Mouse (Mus musculus): ENCODE measurements around the gene Gm10337. TPM values are rescaled to one million over a fixed set of nuclear protein-coding genes. Genes with fewer than 3 reads are reported as not detected.

The Gm10337 gene
- polyA plus RNA-seq, 1 experiment from 2014 or later: 4.2 TPM

GRCm38 (mm10) chr15:102511285-102511833 lies 7.8 kb downstream of the Gm10337 start:
- Histone ChIP-seq H3K36me3 (ENCODE audit: control insufficient read depth, insufficient read depth, low read length) (peaks cover 4% of the 10 kb centered on the region; the same call in 1 of the 2 replicates), H3K4me3 (ENCODE audit: control insufficient read depth in 1 of 2, insufficient read depth in 1 of 2, low read depth in 1 of 2, low read length in 2 of 2) (peak overlapping the region in 1 of 2 experiments; percentile 55; a peak in 1 of 4 replicates), H3K9me3 (ENCODE audit: control insufficient read depth, low read length) (no peaks in the 10 kb centered on the region), H3K4me1 (ENCODE audit: control insufficient read depth in 2 of 2, insufficient read depth in 2 of 2, low read length in 2 of 2) (peaks cover 13 to 27% of the 10 kb centered on the region in 2 experiments), H3K27me3 (ENCODE audit: control insufficient read depth, insufficient read depth, low read length) (no peaks in the 10 kb centered on the region), H3K27ac (replicated peaks in 1 of 2; ENCODE audit: control insufficient read depth in 1 of 2, insufficient read depth in 1 of 2, low read depth in 2 of 2, low read length in 2 of 2) (peak overlapping the region; percentile 8 to 72; a peak in 3 of 4 replicates), H3K9ac (ENCODE audit: low read length) (peak overlapping the region; percentile 72; the same call in 1 of the 2 replicates), H3K4me2 (ENCODE audit: low read length) (peak overlapping the region; percentile 82)
- no peak for ATAC-seq (ENCODE audit: insufficient number of reproducible peaks, insufficient read depth, low FRiP score, low read depth)
- WGBS: 17% methylated on average over 6 of the region's 6 CpGs

- peaks cover 4% of the 10 kb centered on the region; the same call in 1 of the 2 replicates for H3K36me3 ChIP-seq (ENCODE audit: control insufficient read depth, insufficient read depth, low read length)
- 49% methylated on average over 5 of the region's 5 CpGs for WGBS
- peaks cover 13 to 27% of the 10 kb centered on the region in 2 experiments for H3K4me1 ChIP-seq (ENCODE audit: control insufficient read depth in 2 of 2, insufficient read depth in 2 of 2, low read length in 2 of 2)
- no peak overlapping the region for H3K4me3 ChIP-seq (ENCODE audit: control insufficient read depth in 1 of 2, insufficient read depth in 1 of 2, low read depth in 1 of 2, low read length in 2 of 2)
- H3K27ac ChIP-seq (replicated peaks in 1 of 2; ENCODE audit: control insufficient read depth in 1 of 2, insufficient read depth in 1 of 2, low read depth in 2 of 2, low read length in 2 of 2): no peak overlapping the region
- H3K9ac ChIP-seq (ENCODE audit: low read length): no peak overlapping the region
- H3K9me3 ChIP-seq (ENCODE audit: control insufficient read depth, low read length): no peaks in the 10 kb centered on the region
- H3K27me3 ChIP-seq (ENCODE audit: control insufficient read depth, insufficient read depth, low read length): no peaks in the 10 kb centered on the region
- no peak overlapping the region for H3K4me2 ChIP-seq (ENCODE audit: low read length)
- ATAC-seq (ENCODE audit: insufficient number of reproducible peaks, insufficient read depth, low FRiP score, low read depth): no peak
These were observed 8.5 kb downstream of the Gm10337 start for GRCm38 (mm10) chr15:102512010-102512409.

GRCm38 (mm10) chr15:102512471-102512870 lies 8.9 kb downstream of the Gm10337 start:
- peaks cover 4% of the 10 kb centered on the region; the same call in 1 of the 2 replicates for H3K36me3 ChIP-seq (ENCODE audit: control insufficient read depth, insufficient read depth, low read length)
- H3K27ac ChIP-seq (replicated peaks in 1 of 2; ENCODE audit: control insufficient read depth in 1 of 2, insufficient read depth in 1 of 2, low read depth in 2 of 2, low read length in 2 of 2): no peak overlapping the region
- no peaks in the 10 kb centered on the region for H3K9me3 ChIP-seq (ENCODE audit: control insufficient read depth, low read length)
- no peaks in the 10 kb centered on the region for H3K27me3 ChIP-seq (ENCODE audit: control insufficient read depth, insufficient read depth, low read length)
- no peak overlapping the region for H3K9ac ChIP-seq (ENCODE audit: low read length)
- H3K4me2 ChIP-seq (ENCODE audit: low read length): no peak overlapping the region
- H3K4me1 ChIP-seq (ENCODE audit: control insufficient read depth in 2 of 2, insufficient read depth in 2 of 2, low read length in 2 of 2): peaks cover 13 to 27% of the 10 kb centered on the region in 2 experiments
- no peak overlapping the region for H3K4me3 ChIP-seq (ENCODE audit: control insufficient read depth in 1 of 2, insufficient read depth in 1 of 2, low read depth in 1 of 2, low read length in 2 of 2)
- no peak for ATAC-seq (ENCODE audit: insufficient number of reproducible peaks, insufficient read depth, low FRiP score, low read depth)

GRCm38 (mm10) chr15:102513004-102513403 lies 9.5 kb downstream of the Gm10337 start:
- peaks cover 13 to 27% of the 10 kb centered on the region in 2 experiments for H3K4me1 ChIP-seq (ENCODE audit: control insufficient read depth in 2 of 2, insufficient read depth in 2 of 2, low read length in 2 of 2)

GRCm38 (mm10) chr15:102515261-102515660 lies 11.7 kb downstream of the Gm10337 start:
- peaks cover 13 to 36% of the 10 kb centered on the region in 2 experiments for H3K4me1 ChIP-seq (ENCODE audit: control insufficient read depth in 2 of 2, insufficient read depth in 2 of 2, low read length in 2 of 2)
- H3K9me3 ChIP-seq (ENCODE audit: control insufficient read depth, low read length): no peaks in the 10 kb centered on the region
- no peak overlapping the region for H3K4me2 ChIP-seq (ENCODE audit: low read length)
- no peak overlapping the region for H3K9ac ChIP-seq (ENCODE audit: low read length)
- no peak for ATAC-seq (ENCODE audit: insufficient number of reproducible peaks, insufficient read depth, low FRiP score, low read depth)
- 93% methylated on average over 2 of the region's 2 CpGs for WGBS
- H3K27me3 ChIP-seq (ENCODE audit: control insufficient read depth, insufficient read depth, low read length): no peaks in the 10 kb centered on the region
- peaks cover 5% of the 10 kb centered on the region; the same call in 1 of the 2 replicates for H3K36me3 ChIP-seq (ENCODE audit: control insufficient read depth, insufficient read depth, low read length)
- no peak overlapping the region for H3K4me3 ChIP-seq (ENCODE audit: control insufficient read depth in 1 of 2, insufficient read depth in 1 of 2, low read depth in 1 of 2, low read length in 2 of 2)
- H3K27ac ChIP-seq (replicated peaks in 1 of 2; ENCODE audit: control insufficient read depth in 1 of 2, insufficient read depth in 1 of 2, low read depth in 2 of 2, low read length in 2 of 2): no peak overlapping the region

More at GRCm38 (mm10) chr15:102513004-102513403, 9.5 kb downstream of the Gm10337 start:
- Histone ChIP-seq H3K4me2 (ENCODE audit: low read length) (no peak overlapping the region), H3K4me3 (ENCODE audit: control insufficient read depth in 1 of 2, insufficient read depth in 1 of 2, low read depth in 1 of 2, low read length in 2 of 2) (no peak overlapping the region), H3K9me3 (ENCODE audit: control insufficient read depth, low read length) (no peaks in the 10 kb centered on the region), H3K27ac (replicated peaks in 1 of 2; ENCODE audit: control insufficient read depth in 1 of 2, insufficient read depth in 1 of 2, low read depth in 2 of 2, low read length in 2 of 2) (no peak overlapping the region), H3K27me3 (ENCODE audit: control insufficient read depth, insufficient read depth, low read length) (no peaks in the 10 kb centered on the region), H3K36me3 (ENCODE audit: control insufficient read depth, insufficient read depth, low read length) (peaks cover 4% of the 10 kb centered on the region; the same call in 1 of the 2 replicates), H3K9ac (ENCODE audit: low read length) (no peak overlapping the region)
- ATAC-seq (ENCODE audit: insufficient number of reproducible peaks, insufficient read depth, low FRiP score, low read depth): no peak
- WGBS: 80% methylated on average over 3 of the region's 3 CpGs

GRCm38 (mm10) chr15:102515791-102516190 lies 12.3 kb downstream of the Gm10337 start:
- no peaks in the 10 kb centered on the region for H3K27me3 ChIP-seq (ENCODE audit: control insufficient read depth, insufficient read depth, low read length)
- peak overlapping the region; percentile 98 for H3K4me2 ChIP-seq (ENCODE audit: low read length)
- peaks cover 8% of the 10 kb centered on the region for H3K36me3 ChIP-seq (ENCODE audit: control insufficient read depth, insufficient read depth, low read length)
- no peak overlapping the region for H3K27ac ChIP-seq (replicated peaks in 1 of 2; ENCODE audit: control insufficient read depth in 1 of 2, insufficient read depth in 1 of 2, low read depth in 2 of 2, low read length in 2 of 2)
- H3K4me1 ChIP-seq (ENCODE audit: control insufficient read depth in 2 of 2, insufficient read depth in 2 of 2, low read length in 2 of 2): peaks cover 16 to 40% of the 10 kb centered on the region in 2 experiments
- no peak for ATAC-seq (ENCODE audit: insufficient number of reproducible peaks, insufficient read depth, low FRiP score, low read depth)
- H3K9ac ChIP-seq (ENCODE audit: low read length): peak overlapping the region; percentile 80; the same call in 1 of the 2 replicates
- no peaks in the 10 kb centered on the region for H3K9me3 ChIP-seq (ENCODE audit: control insufficient read depth, low read length)
- 55% methylated on average over 4 of the region's 4 CpGs for WGBS
- peak overlapping the region; percentile 50 to 57; a peak in 3 of 4 replicates for H3K4me3 ChIP-seq (ENCODE audit: control insufficient read depth in 1 of 2, insufficient read depth in 1 of 2, low read depth in 1 of 2, low read length in 2 of 2)

GRCm38 (mm10) chr15:102516293-102516692 lies 12.8 kb downstream of the Gm10337 start:
- H3K27me3 ChIP-seq (ENCODE audit: control insufficient read depth, insufficient read depth, low read length): no peaks in the 10 kb centered on the region
- peak overlapping the region; percentile 80 for H3K9ac ChIP-seq (ENCODE audit: low read length)
- H3K4me2 ChIP-seq (ENCODE audit: low read length): peak overlapping the region; percentile 98
- peak overlapping the region in 1 of 2 experiments; percentile 98; a peak in 2 of 4 replicates for H3K27ac ChIP-seq (replicated peaks in 1 of 2; ENCODE audit: control insufficient read depth in 1 of 2, insufficient read depth in 1 of 2, low read depth in 2 of 2, low read length in 2 of 2)
- no peaks in the 10 kb centered on the region for H3K9me3 ChIP-seq (ENCODE audit: control insufficient read depth, low read length)
- peaks cover 13% of the 10 kb centered on the region for H3K36me3 ChIP-seq (ENCODE audit: control insufficient read depth, insufficient read depth, low read length)
- ATAC-seq (ENCODE audit: insufficient number of reproducible peaks, insufficient read depth, low FRiP score, low read depth): no peak
- peaks cover 14 to 36% of the 10 kb centered on the region in 2 experiments for H3K4me1 ChIP-seq (ENCODE audit: control insufficient read depth in 2 of 2, insufficient read depth in 2 of 2, low read length in 2 of 2)
- 3% methylated on average over 12 of the region's 12 CpGs for WGBS
- H3K4me3 ChIP-seq (ENCODE audit: control insufficient read depth in 1 of 2, insufficient read depth in 1 of 2, low read depth in 1 of 2, low read length in 2 of 2): peak overlapping the region; percentile 50 to 57
